15 mouse cellular contexts compared by ENCODE assay signal in genomic region chr10:18996331-18996730, GRCm38 (mm10).
"Had no signal": no experiment of that assay in that cellular context is flagged by ENCODE, and none has a peak within 500 bp of the region (broad histone marks: within the 10 kb centered on the region; RNA-seq: fewer than 3 reads in every experiment).

No protein-coding gene starts in this region.

- H3K4me1 ChIP-seq: limb, embryonic 10.5 days; liver, embryonic 15.5 days; midbrain, embryonic 15.5 days had no signal

- ATAC-seq: midbrain, embryonic 15.5 days had no signal

- H3K27ac ChIP-seq: left cerebral cortex, adult 2 months; limb, embryonic 10.5 days; liver, embryonic 15.5 days; midbrain, embryonic 15.5 days; stomach, postnatal 0 days had no signal

- H3K9ac ChIP-seq: kidney, embryonic 15.5 days; liver, embryonic 15.5 days; lung, embryonic 14.5 days; midbrain, embryonic 15.5 days had no signal

- H3K27me3 ChIP-seq: kidney, embryonic 15.5 days; liver, embryonic 15.5 days; megakaryocyte, embryonic 14.5 days; midbrain, embryonic 15.5 days had no signal

- H3K9me3 ChIP-seq: kidney, embryonic 15.5 days; limb, embryonic 10.5 days; liver, embryonic 15.5 days; midbrain, embryonic 15.5 days had no signal

- H3K36me3 ChIP-seq: limb, embryonic 10.5 days; midbrain, embryonic 15.5 days had no signal

- H3K4me2 ChIP-seq: kidney, embryonic 15.5 days; liver, embryonic 11.5 days; liver, embryonic 15.5 days; lung, embryonic 14.5 days; midbrain, embryonic 11.5 days; midbrain, embryonic 15.5 days had no signal

- H3K4me3 ChIP-seq: kidney, embryonic 15.5 days; left cerebral cortex, adult 2 months; limb, embryonic 10.5 days; liver, embryonic 15.5 days; megakaryocyte, embryonic 14.5 days; midbrain, embryonic 15.5 days had no signal

- DNase-seq: kidney, postnatal 14 days; lung, embryonic 14.5 days; lung, postnatal 10 days; lung, postnatal 4 days; right cerebral cortex, postnatal 14 days; thymus, postnatal 14 days had no signal
